Mouse (Mus musculus): ENCODE results near the gene Lamb1. TPM values are rescaled to one million over a fixed set of nuclear protein-coding genes. Genes with fewer than 3 reads are reported as not detected.

The Lamb1 gene
- total and polyA plus RNA-seq, 2 experiments, result 2.7 to 7.3 TPM

- no peak for DNase-seq (ENCODE audit: extremely low read depth, low read depth, low spot score)
- Histone ChIP-seq H3K4me3 (ENCODE audit: insufficient read depth, low read depth, low read length) (no peak overlapping the region), H3K27me3 (ENCODE audit: control insufficient read depth, insufficient read depth, low read length) (no peaks in the 10 kb centered on the region), H3K36me3 (ENCODE audit: control insufficient read depth, insufficient read depth, low read length) (no peaks in the 10 kb centered on the region), H3K9ac (ENCODE audit: low read depth, low read length) (no peak overlapping the region), H3K27ac (replicated peaks; ENCODE audit: insufficient read depth, low read depth, low read length) (no peak overlapping the region), H3K79me2 (ENCODE audit: control insufficient read depth, insufficient read depth, low read length) (no peaks in the 10 kb centered on the region), H3K4me1 (ENCODE audit: control insufficient read depth, insufficient read depth, low read length) (no peaks in the 10 kb centered on the region)
- 68% methylated on average over 8 of the region's 8 CpGs for WGBS
- TF ChIP-seq POLR2A (IDR thresholded peaks at IDR 0.05; ENCODE audit: extremely low read depth, insufficient read depth, low read length) (no peak), CTCF (IDR thresholded peaks at IDR 0.05; ENCODE audit: low read depth, low read length) (no peak)
These were observed 39.6 kb upstream of the Lamb1 start for GRCm38 (mm10) chr12:31225451-31225850.

- WGBS, result 91% methylated on average over 3 of the region's 3 CpGs
- H3K79me2 ChIP-seq (ENCODE audit: control insufficient read depth, insufficient read depth, low read length), result no peaks in the 10 kb centered on the region
- no peaks in the 10 kb centered on the region for H3K27me3 ChIP-seq (ENCODE audit: control insufficient read depth, insufficient read depth, low read length)
- no peaks in the 10 kb centered on the region for H3K36me3 ChIP-seq (ENCODE audit: control insufficient read depth, insufficient read depth, low read length)
- DNase-seq (ENCODE audit: extremely low read depth, low read depth, low spot score), result no peak
- H3K9ac ChIP-seq (ENCODE audit: low read depth, low read length), result no peak overlapping the region
- TF ChIP-seq CTCF (IDR thresholded peaks at IDR 0.05; ENCODE audit: low read depth, low read length) (no peak), POLR2A (IDR thresholded peaks at IDR 0.05; ENCODE audit: extremely low read depth, insufficient read depth, low read length) (no peak)
- no peaks in the 10 kb centered on the region for H3K4me1 ChIP-seq (ENCODE audit: control insufficient read depth, insufficient read depth, low read length)
- H3K4me3 ChIP-seq (ENCODE audit: insufficient read depth, low read depth, low read length), result no peak overlapping the region
- H3K27ac ChIP-seq (replicated peaks; ENCODE audit: insufficient read depth, low read depth, low read length), result no peak overlapping the region
These were observed 37.9 kb upstream of the Lamb1 start for GRCm38 (mm10) chr12:31227167-31227566.

GRCm38 (mm10) chr12:31228878-31229277 is 36.2 kb upstream of the Lamb1 start:
- no peaks in the 10 kb centered on the region for H3K4me1 ChIP-seq (ENCODE audit: control insufficient read depth, insufficient read depth, low read length)
- H3K27me3 ChIP-seq (ENCODE audit: control insufficient read depth, insufficient read depth, low read length), result 0 out of 2 replicates have a peak, but pooled peaks cover 2% of the 10 kb centered on the region
- no peak for DNase-seq (ENCODE audit: extremely low read depth, low read depth, low spot score)
- H3K9ac ChIP-seq (ENCODE audit: low read depth, low read length), result no peak overlapping the region
- no peaks in the 10 kb centered on the region for H3K36me3 ChIP-seq (ENCODE audit: control insufficient read depth, insufficient read depth, low read length)
- WGBS, result 71% methylated on average over 7 of the region's 7 CpGs
- no peak overlapping the region for H3K27ac ChIP-seq (replicated peaks; ENCODE audit: insufficient read depth, low read depth, low read length)
- no peak overlapping the region for H3K4me3 ChIP-seq (ENCODE audit: insufficient read depth, low read depth, low read length)
- H3K79me2 ChIP-seq (ENCODE audit: control insufficient read depth, insufficient read depth, low read length), result no peaks in the 10 kb centered on the region
- TF ChIP-seq POLR2A (IDR thresholded peaks at IDR 0.05; ENCODE audit: extremely low read depth, insufficient read depth, low read length), result no peak
- no peak for TF ChIP-seq CTCF (IDR thresholded peaks at IDR 0.05; ENCODE audit: low read depth, low read length)

GRCm38 (mm10) chr12:31232635-31233034 is 32.4 kb upstream of the Lamb1 start:
- peaks cover 4% of the 10 kb centered on the region; the same call in 1 of the 2 replicates for H3K27me3 ChIP-seq (ENCODE audit: control insufficient read depth, insufficient read depth, low read length)
- no peak for DNase-seq (ENCODE audit: extremely low read depth, low read depth, low spot score)
- H3K79me2 ChIP-seq (ENCODE audit: control insufficient read depth, insufficient read depth, low read length), result no peaks in the 10 kb centered on the region
- H3K9ac ChIP-seq (ENCODE audit: low read depth, low read length), result no peak overlapping the region
- no peaks in the 10 kb centered on the region for H3K36me3 ChIP-seq (ENCODE audit: control insufficient read depth, insufficient read depth, low read length)
- H3K4me3 ChIP-seq (ENCODE audit: insufficient read depth, low read depth, low read length), result no peak overlapping the region
- 94% methylated on average over 1 of the region's 1 CpGs for WGBS
- TF ChIP-seq POLR2A (IDR thresholded peaks at IDR 0.05; ENCODE audit: extremely low read depth, insufficient read depth, low read length) (no peak), CTCF (IDR thresholded peaks at IDR 0.05; ENCODE audit: low read depth, low read length) (no peak)
- H3K4me1 ChIP-seq (ENCODE audit: control insufficient read depth, insufficient read depth, low read length), result no peaks in the 10 kb centered on the region
- no peak overlapping the region for H3K27ac ChIP-seq (replicated peaks; ENCODE audit: insufficient read depth, low read depth, low read length)

- Histone ChIP-seq H3K4me1 (ENCODE audit: control insufficient read depth, insufficient read depth, low read length) (no peaks in the 10 kb centered on the region), H3K36me3 (ENCODE audit: control insufficient read depth, insufficient read depth, low read length) (no peaks in the 10 kb centered on the region), H3K9ac (ENCODE audit: low read depth, low read length) (no peak overlapping the region), H3K4me3 (ENCODE audit: insufficient read depth, low read depth, low read length) (no peak overlapping the region), H3K27ac (replicated peaks; ENCODE audit: insufficient read depth, low read depth, low read length) (no peak overlapping the region), H3K27me3 (ENCODE audit: control insufficient read depth, insufficient read depth, low read length) (peaks cover 7% of the 10 kb centered on the region; the same call in 1 of the 2 replicates), H3K79me2 (ENCODE audit: control insufficient read depth, insufficient read depth, low read length) (no peaks in the 10 kb centered on the region)
- no peak for DNase-seq (ENCODE audit: extremely low read depth, low read depth, low spot score)
- TF ChIP-seq CTCF (IDR thresholded peaks at IDR 0.05; ENCODE audit: low read depth, low read length), result no peak
- TF ChIP-seq POLR2A (IDR thresholded peaks at IDR 0.05; ENCODE audit: extremely low read depth, insufficient read depth, low read length), result no peak
- WGBS, result 85% methylated on average over 6 of the region's 6 CpGs
These were observed 30.0 kb upstream of the Lamb1 start for GRCm38 (mm10) chr12:31235018-31235417.

GRCm38 (mm10) chr12:31236861-31237595 is 28.0 kb upstream of the Lamb1 start:
- Histone ChIP-seq H3K4me1 (ENCODE audit: control insufficient read depth, insufficient read depth, low read length) (no peaks in the 10 kb centered on the region), H3K27ac (replicated peaks; ENCODE audit: insufficient read depth, low read depth, low read length) (no peak overlapping the region), H3K27me3 (ENCODE audit: control insufficient read depth, insufficient read depth, low read length) (peaks cover 7% of the 10 kb centered on the region; the same call in 1 of the 2 replicates), H3K9ac (ENCODE audit: low read depth, low read length) (no peak overlapping the region), H3K36me3 (ENCODE audit: control insufficient read depth, insufficient read depth, low read length) (no peaks in the 10 kb centered on the region), H3K79me2 (ENCODE audit: control insufficient read depth, insufficient read depth, low read length) (no peaks in the 10 kb centered on the region), H3K4me3 (ENCODE audit: insufficient read depth, low read depth, low read length) (no peak overlapping the region)
- TF ChIP-seq CTCF (IDR thresholded peaks at IDR 0.05; ENCODE audit: low read depth, low read length) (no peak), POLR2A (IDR thresholded peaks at IDR 0.05; ENCODE audit: extremely low read depth, insufficient read depth, low read length) (no peak)
- 84% methylated on average over 12 of the region's 12 CpGs for WGBS
- no peak for DNase-seq (ENCODE audit: extremely low read depth, low read depth, low spot score)
